Mouse (Mus musculus) mesoderm, embryonic 11.5 days (tissue): ENCODE measurements at regions not wholly inside any gene's neighbourhood (a gene's known extent, or its start where the extent isn't known, plus 50 kb on each side); places are given as distances from the start of the nearest gene placed in this dataset.
"Not testable (repeated sequence)": the region's sequence is repeated elsewhere in the genome, so short reads cannot be mapped to it uniquely, and the experiment has no call there.

Source experiments
- DNase-seq: peaks from one replicate; pipeline ENCODE4 v3.0.0-alpha.2; 2012; ENCODE audit warnings: low read depth, low spot score

GRCm38 (mm10) chr19:33860658-33861057 lies 73.4 kb upstream of the Lipo1 start:
- no peak for DNase-seq

DNA sequence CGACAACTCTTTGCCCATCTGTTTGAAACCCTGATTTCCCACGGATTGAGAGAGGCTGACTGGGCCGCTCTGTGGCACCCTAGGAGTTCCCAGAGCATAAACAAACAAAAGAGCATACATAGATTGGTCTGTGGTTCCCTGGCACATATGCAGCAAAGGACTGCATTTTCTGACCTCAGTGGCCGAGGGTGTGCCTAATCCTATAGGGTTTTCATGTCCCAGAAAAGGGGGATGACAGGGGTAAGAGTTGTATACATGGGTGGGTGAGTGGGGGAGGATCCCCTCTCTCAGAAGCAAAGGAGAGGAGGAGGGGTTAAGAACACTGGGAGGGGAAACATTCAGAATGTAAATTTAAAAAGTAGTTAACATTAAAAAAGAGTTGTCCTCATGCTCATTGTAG lies 63.8 kb upstream of the Lipo1 start:
- DNase-seq = peak; percentile 3

DNA sequence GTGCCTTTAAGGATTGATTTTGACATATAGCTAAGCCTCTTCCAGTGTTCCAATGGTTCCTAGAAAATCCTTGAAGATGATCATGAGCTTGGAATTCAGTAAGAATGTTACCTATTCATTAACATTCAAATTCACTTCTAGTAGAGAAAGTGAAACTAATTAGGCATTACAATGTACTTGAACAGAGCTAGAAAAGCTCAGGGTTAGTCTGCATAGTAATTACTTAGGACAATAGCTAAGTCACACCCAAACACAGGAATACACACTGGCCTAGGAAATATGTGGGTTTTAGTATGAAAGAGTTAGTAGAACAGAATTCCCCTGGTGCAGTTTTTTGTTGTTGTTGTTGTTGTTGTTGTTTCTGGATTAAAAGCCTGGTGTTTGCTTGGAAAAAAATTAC lies 63.4 kb upstream of the Lipo1 start:
- no peak for DNase-seq

DNA sequence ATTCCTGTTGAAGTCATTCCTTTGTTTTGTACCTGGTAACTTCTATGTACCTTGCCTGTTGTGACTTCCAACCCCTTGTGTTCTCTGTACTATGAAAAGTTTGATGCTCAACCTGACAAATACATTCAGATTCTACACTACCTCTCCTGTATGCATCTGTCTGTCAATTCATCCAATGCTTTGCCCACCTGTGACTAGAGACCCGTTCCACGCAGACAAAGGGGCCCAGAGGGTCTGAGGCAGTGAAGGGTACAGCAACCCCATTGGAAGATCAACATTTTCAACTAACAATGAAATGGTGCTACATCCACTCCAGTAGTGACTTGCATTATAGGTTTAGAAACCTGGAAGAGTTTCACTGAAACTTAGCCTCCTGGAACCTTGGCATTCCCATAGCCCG lies 62.9 kb upstream of the Lipo1 start:
- not testable (repeated sequence) for DNase-seq

GRCm38 (mm10) chr19:33849291-33850044 lies 62.2 kb upstream of the Lipo1 start:
- not testable (repeated sequence) for DNase-seq
